Mouse (Mus musculus) bone marrow macrophage, adult 2 months (primary cell): ENCODE measurements around the gene Wfdc8. TPM values are rescaled to one million over a fixed set of nuclear protein-coding genes. Genes with fewer than 3 reads are reported as not detected.
"Not testable (repeated sequence)": the region's sequence is repeated elsewhere in the genome, so short reads cannot be mapped to it uniquely, and the experiment has no call there.

Experiments used
- H3K27ac ChIP-seq: 2 replicates; pipeline ENCODE4 v1.5.1; 2012; ENCODE audit warnings: low read depth, low read length; ENCODE audit not compliant: insufficient read depth
- H3K4me1 ChIP-seq: 2 replicates; pipeline ENCODE4 v1.6.1; 2012; ENCODE audit warnings: low read length; ENCODE audit not compliant: control insufficient read depth, insufficient read depth
- H3K4me3 ChIP-seq: 2 replicates; pipeline ENCODE4 v1.5.1; 2012; ENCODE audit warnings: mild to moderate bottlenecking, low read length, moderate library complexity; ENCODE audit not compliant: insufficient read depth
- CTCF ChIP-seq: IDR thresholded peaks from 2 replicates; pipeline ENCODE4 v1.5.1; 2012; ENCODE audit warnings: low read depth, mild to moderate bottlenecking, low read length, moderate library complexity
- POLR2A ChIP-seq: IDR thresholded peaks from 2 replicates; pipeline ENCODE4 v1.6.1; 2012; ENCODE audit warnings: mild to moderate bottlenecking, low read depth, low read length, borderline replicate concordance
- polyA plus RNA-seq: library from polyadenylated mRNA; stranded (reverse); fragments of >200 nt; gene quantifications from 2 replicates; pipeline ENCODE4 v1.2.4, GENCODE M21; 2012; ENCODE audit not compliant: missing spikeins, insufficient read depth, insufficient read length

The Wfdc8 gene
- polyA plus RNA-seq, 1 experiment: not detected

- TF ChIP-seq CTCF (no peak), POLR2A (no peak)
- no peaks in the 10 kb centered on the region for H3K4me1 ChIP-seq
- no peak overlapping the region for H3K4me3 ChIP-seq
- no peak overlapping the region for H3K27ac ChIP-seq
Measured at GRCm38 (mm10) chr2:164608781-164609180, 4.6 kb downstream of the Wfdc8 start.

GRCm38 (mm10) chr2:164604411-164604810 lies 9.0 kb downstream of the Wfdc8 start:
- Histone ChIP-seq H3K4me3 (no peak overlapping the region), H3K4me1 (no peaks in the 10 kb centered on the region), H3K27ac (no peak overlapping the region)
- TF ChIP-seq POLR2A: no peak
- no peak for TF ChIP-seq CTCF

GRCm38 (mm10) chr2:164603482-164603881 lies 9.9 kb downstream of the Wfdc8 start:
- TF ChIP-seq CTCF (no peak), POLR2A (no peak)
- Histone ChIP-seq H3K4me1 (no peaks in the 10 kb centered on the region), H3K27ac (no peak overlapping the region), H3K4me3 (no peak overlapping the region)

DNA sequence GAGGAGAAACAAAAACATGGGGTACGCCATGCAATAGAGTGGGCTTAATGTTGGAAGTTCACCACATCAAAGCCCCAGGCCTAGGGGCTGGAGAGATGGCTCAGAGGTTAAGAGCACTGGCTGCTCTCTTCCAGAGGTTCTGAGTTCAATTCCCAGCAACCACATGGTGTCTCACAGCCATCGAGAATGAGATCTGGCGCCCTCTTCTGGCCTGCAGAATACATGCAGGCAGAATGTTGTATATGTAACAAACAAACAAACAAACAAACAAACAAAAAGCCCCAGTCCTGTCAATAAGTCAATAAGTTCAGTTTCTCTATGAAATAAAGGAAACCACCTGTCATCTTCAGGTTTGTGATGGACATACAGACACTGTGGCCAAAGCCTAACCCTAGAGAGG lies 13.2 kb downstream of the Wfdc8 start:
- peak; percentile 25; the same call in 1 of the 2 replicates for TF ChIP-seq CTCF
- no peak for TF ChIP-seq POLR2A
- Histone ChIP-seq H3K27ac (no peak overlapping the region), H3K4me1 (no peaks in the 10 kb centered on the region), H3K4me3 (no peak overlapping the region)

- Histone ChIP-seq H3K4me1 (no peaks in the 10 kb centered on the region), H3K4me3 (no peak within 1 kb of the TSS), H3K27ac (no peak within 1 kb of the TSS)
- TF ChIP-seq CTCF: no peak
- no peak for TF ChIP-seq POLR2A
Measured at GRCm38 (mm10) chr2:164593494-164593893, 19.9 kb downstream of the Wfdc8 start, which contains the start of gene Eppin. Gene Eppin, minus strand, starts transcription at chr2:164593594.

DNA sequence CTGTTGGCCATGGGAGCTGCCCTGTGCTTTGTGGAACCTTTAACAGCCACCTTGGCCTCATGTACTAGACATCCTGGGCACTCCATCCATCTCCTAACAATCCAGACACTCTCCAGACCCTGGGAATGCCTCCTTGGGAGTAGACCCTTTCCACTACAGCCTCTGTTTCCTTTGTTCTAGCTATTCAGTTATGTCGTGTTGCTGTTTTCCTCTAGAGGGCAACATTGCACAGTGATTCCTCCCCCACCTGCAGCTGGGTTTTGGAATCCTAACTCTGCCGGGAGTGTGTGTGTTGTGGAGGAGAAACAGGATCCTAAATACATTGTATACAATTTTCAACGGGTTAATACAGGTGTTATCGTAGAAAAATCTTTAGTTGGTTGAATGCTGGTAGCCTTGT lies 21.4 kb downstream of the Wfdc8 start:
- Histone ChIP-seq H3K4me1 (no peaks in the 10 kb centered on the region), H3K4me3 (no peak overlapping the region), H3K27ac (no peak overlapping the region)
- TF ChIP-seq CTCF (peak; percentile 51; the same call in 1 of the 2 replicates), POLR2A (no peak)

GRCm38 (mm10) chr2:164585025-164585725 lies 28.3 kb downstream of the Wfdc8 start, which contains the start of gene Wfdc6a:
Gene Wfdc6a, minus strand, starts transcription at chr2:164585447.
- H3K4me3 ChIP-seq, H3K27ac ChIP-seq, H3K4me1 ChIP-seq: not testable (repeated sequence)

DNA sequence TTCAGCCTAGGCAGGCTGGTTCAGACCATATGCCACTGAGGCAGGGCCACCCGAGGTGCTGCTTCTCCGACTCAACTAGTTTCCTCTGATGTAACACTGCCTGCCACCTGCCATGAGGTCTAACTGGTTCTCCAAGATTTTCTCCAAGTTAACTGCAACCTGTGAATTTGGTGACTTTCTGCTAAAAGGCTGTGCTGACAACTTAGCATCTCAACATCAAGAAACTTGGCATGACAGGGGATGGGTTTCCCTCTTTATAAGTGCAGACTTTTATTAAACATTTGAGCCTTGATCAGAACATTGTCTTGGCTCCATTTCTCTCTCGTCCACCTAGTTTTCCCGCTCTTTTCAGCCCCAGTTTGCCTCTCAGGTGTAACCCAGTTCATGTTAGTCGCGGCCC lies 40.1 kb downstream of the Wfdc8 start, which contains the start of gene Spint3:
Gene Spint3 (minus strand): TSS at position 101 of the 400 bp plus-strand sequence.
- not testable (repeated sequence) for H3K27ac ChIP-seq, H3K4me1 ChIP-seq, H3K4me3 ChIP-seq

DNA sequence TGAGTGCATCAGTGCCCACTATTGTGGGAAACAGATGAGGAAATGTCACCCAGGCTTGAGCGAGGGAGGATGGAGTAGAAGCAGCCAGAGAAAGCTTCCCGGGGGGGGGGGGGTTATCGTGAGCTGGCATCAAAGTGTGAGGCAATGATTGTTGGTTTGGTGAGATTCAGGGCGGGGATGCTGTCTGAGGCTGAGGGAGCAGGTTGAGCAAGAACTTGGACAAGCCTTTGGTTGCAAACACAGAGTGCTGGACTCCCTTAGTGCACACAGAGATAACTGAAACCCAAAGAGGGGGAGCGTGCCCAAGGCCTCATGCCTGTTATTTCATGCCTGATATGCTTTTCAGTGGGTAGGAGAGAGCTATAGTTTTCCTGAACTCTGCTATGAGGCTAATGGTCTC lies 46.0 kb downstream of the Wfdc8 start:
- Histone ChIP-seq H3K4me3 (no peak overlapping the region), H3K4me1 (no peaks in the 10 kb centered on the region), H3K27ac (no peak overlapping the region)
- TF ChIP-seq POLR2A (no peak), CTCF (no peak)

- Histone ChIP-seq H3K4me3 (no peak overlapping the region), H3K27ac (no peak overlapping the region), H3K4me1 (no peaks in the 10 kb centered on the region)
- no peak for TF ChIP-seq POLR2A
- no peak for TF ChIP-seq CTCF
Measured at GRCm38 (mm10) chr2:164566997-164567396, 46.4 kb downstream of the Wfdc8 start.

DNA sequence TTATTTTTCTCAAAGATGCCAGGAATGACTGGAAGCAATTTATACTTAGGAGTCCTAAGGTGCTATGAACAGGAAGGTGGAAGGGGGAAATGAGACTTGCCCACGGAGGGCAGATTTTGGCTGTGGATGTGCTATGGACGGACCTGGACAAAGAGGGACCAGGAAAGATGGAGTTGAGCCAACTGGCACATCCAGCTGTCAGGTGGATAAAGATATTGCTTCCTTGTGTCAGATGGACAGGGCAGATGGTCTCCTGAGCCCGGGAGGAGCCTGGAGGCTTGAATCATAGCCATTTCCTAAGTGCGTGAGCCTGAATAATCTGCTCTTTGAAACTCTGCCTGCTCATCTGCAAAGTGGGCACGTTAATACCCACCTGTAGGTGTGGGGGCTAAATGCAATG lies 49.1 kb downstream of the Wfdc8 start:
- Histone ChIP-seq H3K4me3 (no peak overlapping the region), H3K27ac (no peak overlapping the region), H3K4me1 (no peaks in the 10 kb centered on the region)
- TF ChIP-seq CTCF: no peak
- TF ChIP-seq POLR2A: no peak
